Mouse (Mus musculus): Measurements from ENCODE around the gene Raver2. TPM values are rescaled to one million over a fixed set of nuclear protein-coding genes. Genes with fewer than 3 reads are reported as not detected.
A peak's percentile ranks its signal among the peaks of the same experiment; 100 is the strongest.

Raver2 gene
- polyA plus RNA-seq, 1 experiment from 2014 or later = 15.4 TPM

DNA sequence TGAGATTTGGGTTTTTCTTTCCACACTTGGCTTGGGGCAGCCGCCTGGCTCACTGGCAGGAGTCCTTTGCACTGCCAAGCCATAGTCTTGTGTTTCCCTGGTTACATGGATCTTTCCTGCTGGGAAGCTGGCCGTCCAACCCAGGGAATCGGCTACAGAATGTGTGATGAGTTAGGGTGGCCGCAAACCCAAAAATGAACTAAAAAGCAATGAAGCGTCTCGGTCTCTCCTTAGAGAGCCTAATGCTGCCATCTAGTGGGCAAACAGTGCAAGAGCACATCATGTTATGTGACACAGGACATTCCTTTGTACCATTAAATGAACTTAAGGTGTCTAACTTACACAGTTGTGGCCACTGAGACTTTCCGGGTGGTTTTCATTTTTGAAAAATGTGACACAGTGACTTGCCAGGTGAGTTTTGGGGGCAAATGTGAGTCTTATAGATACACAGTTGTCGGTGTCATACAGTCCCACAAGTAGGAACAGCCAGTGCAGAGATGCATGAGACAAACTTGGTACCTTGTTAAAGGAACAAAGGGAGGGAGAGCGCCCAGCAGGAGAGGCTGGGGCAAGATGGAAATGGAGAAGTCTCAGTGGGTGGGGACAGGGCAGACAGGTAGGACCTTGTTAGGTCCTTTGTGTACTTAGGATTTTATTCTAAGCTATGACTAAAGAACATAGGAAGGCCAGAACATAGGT lies 77.4 kb downstream of the Raver2 start:
- Histone ChIP-seq H3K9ac (replicated peaks; ENCODE audit: low read length) (no peak overlapping the region), H3K4me2 (ENCODE audit: low read depth, low read length) (no peak overlapping the region)
- ATAC-seq (replicated peaks; ENCODE audit: insufficient number of reproducible peaks, low FRiP score, low TSS enrichment, low read depth) = 0 out of 2 replicates have a peak, but pooled peaks have one; percentile 41

DNA sequence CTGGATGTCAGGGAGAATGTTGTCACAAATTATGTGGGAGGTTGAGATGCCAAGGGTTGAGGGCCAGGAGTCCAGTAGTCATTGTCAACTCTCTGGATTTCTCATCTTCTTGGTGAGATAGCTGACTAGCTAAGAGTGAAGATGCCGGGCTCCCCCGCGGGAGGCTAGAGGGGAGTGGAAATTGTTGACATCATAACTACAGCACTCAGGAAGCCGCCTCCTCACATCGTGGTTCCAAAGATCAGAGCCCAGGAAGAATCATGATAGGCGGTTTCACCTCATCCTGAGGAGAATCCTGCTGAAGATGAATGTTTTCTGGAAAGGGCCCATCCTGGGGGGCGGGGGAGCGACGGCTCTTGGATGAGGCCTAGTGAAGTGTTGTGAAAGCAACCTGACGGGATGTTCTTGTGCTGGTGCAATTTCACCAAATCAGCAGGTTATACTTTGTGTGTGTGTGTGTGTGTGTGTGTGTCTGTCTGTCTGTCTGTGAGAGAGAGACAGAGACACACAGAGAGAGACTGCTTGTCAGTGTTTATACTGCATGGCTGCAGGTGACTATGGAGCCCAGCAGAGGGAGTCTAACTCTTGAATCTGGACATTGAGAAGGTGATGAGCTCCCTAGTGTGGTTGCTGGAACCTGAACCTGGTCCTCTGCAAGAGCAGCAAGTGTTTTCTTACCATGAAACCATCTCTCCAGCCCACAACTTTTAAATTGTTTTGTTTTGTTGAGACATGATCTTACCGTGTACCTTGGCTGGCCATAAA lies 78.3 kb downstream of the Raver2 start:
- WGBS = 91% methylated on average over 11 of the region's 11 CpGs
- ATAC-seq (replicated peaks; ENCODE audit: insufficient number of reproducible peaks, low FRiP score, low TSS enrichment, low read depth) = no peak
- Histone ChIP-seq H3K4me1 (ENCODE audit: control insufficient read depth, insufficient read depth, low read length) (no peaks in the 10 kb centered on the region), H3K27ac (replicated peaks; ENCODE audit: low read depth, low read length) (no peak overlapping the region), H3K4me3 (ENCODE audit: low read depth, low read length) (no peak overlapping the region), H3K27me3 (ENCODE audit: control insufficient read depth, insufficient read depth, low read length) (no peaks in the 10 kb centered on the region), H3K9ac (replicated peaks; ENCODE audit: low read length) (no peak overlapping the region), H3K36me3 (replicated peaks; ENCODE audit: control insufficient read depth, insufficient read depth, low read depth, low read length) (no peaks in the 10 kb centered on the region), H3K4me2 (ENCODE audit: low read depth, low read length) (no peak overlapping the region), H3K9me3 (replicated peaks; ENCODE audit: control insufficient read depth, low read length) (no peaks in the 10 kb centered on the region)
- DNase-seq (ENCODE audit: low spot score) = no peak

More for the DNA sequence above, 77.4 kb downstream of the Raver2 start:
- H3K27me3 ChIP-seq (ENCODE audit: control insufficient read depth, insufficient read depth, low read length) = no peaks in the 10 kb centered on the region
- H3K4me3 ChIP-seq (ENCODE audit: low read depth, low read length) = no peak overlapping the region
- DNase-seq (ENCODE audit: low spot score) = peak; percentile 91
- no peaks in the 10 kb centered on the region for H3K4me1 ChIP-seq (ENCODE audit: control insufficient read depth, insufficient read depth, low read length)
- no peaks in the 10 kb centered on the region for H3K9me3 ChIP-seq (replicated peaks; ENCODE audit: control insufficient read depth, low read length)
- no peaks in the 10 kb centered on the region for H3K36me3 ChIP-seq (replicated peaks; ENCODE audit: control insufficient read depth, insufficient read depth, low read depth, low read length)
- no peak overlapping the region for H3K27ac ChIP-seq (replicated peaks; ENCODE audit: low read depth, low read length)
- 31% methylated on average over 9 of the region's 9 CpGs for WGBS

DNA sequence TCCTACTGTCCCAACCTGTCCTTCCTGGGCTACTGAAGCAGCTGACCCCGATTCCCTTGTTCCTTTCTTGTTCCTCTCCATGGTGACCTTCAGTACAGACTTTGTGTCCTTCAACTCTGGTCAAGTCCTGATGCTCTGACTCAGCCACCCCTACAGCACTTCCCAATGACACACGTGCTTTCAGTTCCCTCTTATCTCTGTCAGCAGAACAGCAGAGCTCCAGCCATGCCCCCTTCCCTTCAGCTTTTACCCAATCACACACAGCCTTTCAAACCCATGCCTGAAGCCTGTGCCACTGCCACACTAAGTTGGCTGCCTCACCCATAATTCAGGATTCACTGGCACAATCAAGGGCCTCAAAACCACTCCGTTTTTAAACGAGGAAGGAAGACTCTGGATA lies 86.8 kb downstream of the Raver2 start:
- H3K4me3 ChIP-seq (ENCODE audit: low read depth, low read length) = no peak overlapping the region
- no peak overlapping the region for H3K4me2 ChIP-seq (ENCODE audit: low read depth, low read length)
- 88% methylated on average over 4 of the region's 4 CpGs for WGBS
- ATAC-seq (replicated peaks; ENCODE audit: insufficient number of reproducible peaks, low FRiP score, low TSS enrichment, low read depth) (no peak), DNase-seq (ENCODE audit: low spot score) (no peak)
- no peak overlapping the region for H3K9ac ChIP-seq (replicated peaks; ENCODE audit: low read length)
- no peaks in the 10 kb centered on the region for H3K9me3 ChIP-seq (replicated peaks; ENCODE audit: control insufficient read depth, low read length)
- H3K27me3 ChIP-seq (ENCODE audit: control insufficient read depth, insufficient read depth, low read length) = no peaks in the 10 kb centered on the region
- H3K4me1 ChIP-seq (ENCODE audit: control insufficient read depth, insufficient read depth, low read length) = no peaks in the 10 kb centered on the region
- no peaks in the 10 kb centered on the region; the same call in none of the 2 replicates for H3K36me3 ChIP-seq (replicated peaks; ENCODE audit: control insufficient read depth, insufficient read depth, low read depth, low read length)
- no peak overlapping the region for H3K27ac ChIP-seq (replicated peaks; ENCODE audit: low read depth, low read length)

DNA sequence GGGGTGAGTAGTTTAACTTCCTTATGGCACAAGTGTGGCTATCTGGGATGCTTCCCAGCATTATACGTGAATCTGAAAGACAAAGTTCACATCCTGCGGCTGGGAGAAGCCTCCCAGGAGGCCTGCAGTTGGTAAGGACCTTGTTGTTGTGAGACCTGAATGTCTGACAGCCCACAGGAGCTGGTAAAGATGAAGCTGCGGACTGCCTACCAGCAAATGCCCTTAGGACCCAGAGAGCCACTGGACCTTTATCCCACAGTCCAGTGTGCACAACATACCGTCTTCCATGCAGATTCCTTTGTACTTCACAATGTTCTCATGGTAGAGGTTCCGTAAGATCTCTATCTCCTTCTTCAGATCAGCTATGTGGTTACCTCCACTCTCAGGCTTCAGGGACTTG lies 88.7 kb downstream of the Raver2 start:
- DNase-seq (ENCODE audit: low spot score) (no peak), ATAC-seq (replicated peaks; ENCODE audit: insufficient number of reproducible peaks, low FRiP score, low TSS enrichment, low read depth) (no peak)
- Histone ChIP-seq H3K9me3 (replicated peaks; ENCODE audit: control insufficient read depth, low read length) (no peaks in the 10 kb centered on the region), H3K27me3 (ENCODE audit: control insufficient read depth, insufficient read depth, low read length) (no peaks in the 10 kb centered on the region), H3K27ac (replicated peaks; ENCODE audit: low read depth, low read length) (no peak overlapping the region), H3K36me3 (replicated peaks; ENCODE audit: control insufficient read depth, insufficient read depth, low read depth, low read length) (no peaks in the 10 kb centered on the region; the same call in none of the 2 replicates), H3K9ac (replicated peaks; ENCODE audit: low read length) (no peak overlapping the region), H3K4me3 (ENCODE audit: low read depth, low read length) (no peak overlapping the region), H3K4me1 (ENCODE audit: control insufficient read depth, insufficient read depth, low read length) (no peaks in the 10 kb centered on the region), H3K4me2 (ENCODE audit: low read depth, low read length) (no peak overlapping the region)
- 91% methylated on average over 5 of the region's 5 CpGs for WGBS

DNA sequence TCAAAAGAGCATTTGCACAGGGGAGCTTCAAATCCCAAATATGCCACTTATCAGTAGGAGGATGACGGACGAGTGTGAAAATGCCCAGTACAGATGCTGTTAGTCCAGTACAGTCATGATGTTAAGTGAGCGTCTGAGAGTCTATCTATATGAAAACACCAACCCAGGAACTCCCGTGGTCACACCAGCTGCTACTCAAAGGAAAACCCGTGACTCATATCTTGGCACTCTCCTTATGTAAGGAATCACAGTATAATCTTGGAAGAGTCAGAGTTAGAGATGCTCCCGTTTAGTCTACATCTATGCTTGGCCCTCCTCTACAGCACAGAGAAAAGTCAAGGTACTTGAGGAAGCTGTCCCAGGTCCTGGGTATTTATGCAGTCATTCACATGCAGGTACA lies 89.5 kb downstream of the Raver2 start:
- H3K27me3 ChIP-seq (ENCODE audit: control insufficient read depth, insufficient read depth, low read length) = no peaks in the 10 kb centered on the region
- H3K9ac ChIP-seq (replicated peaks; ENCODE audit: low read length) = no peak overlapping the region
- H3K36me3 ChIP-seq (replicated peaks; ENCODE audit: control insufficient read depth, insufficient read depth, low read depth, low read length) = no peaks in the 10 kb centered on the region; the same call in none of the 2 replicates
- H3K9me3 ChIP-seq (replicated peaks; ENCODE audit: control insufficient read depth, low read length) = no peaks in the 10 kb centered on the region
- H3K27ac ChIP-seq (replicated peaks; ENCODE audit: low read depth, low read length) = no peak overlapping the region
- H3K4me2 ChIP-seq (ENCODE audit: low read depth, low read length) = no peak overlapping the region
- ATAC-seq (replicated peaks; ENCODE audit: insufficient number of reproducible peaks, low FRiP score, low TSS enrichment, low read depth) = no peak
- no peak for DNase-seq (ENCODE audit: low spot score)
- no peak overlapping the region for H3K4me3 ChIP-seq (ENCODE audit: low read depth, low read length)
- WGBS = 91% methylated on average over 6 of the region's 6 CpGs
- H3K4me1 ChIP-seq (ENCODE audit: control insufficient read depth, insufficient read depth, low read length) = no peaks in the 10 kb centered on the region

DNA sequence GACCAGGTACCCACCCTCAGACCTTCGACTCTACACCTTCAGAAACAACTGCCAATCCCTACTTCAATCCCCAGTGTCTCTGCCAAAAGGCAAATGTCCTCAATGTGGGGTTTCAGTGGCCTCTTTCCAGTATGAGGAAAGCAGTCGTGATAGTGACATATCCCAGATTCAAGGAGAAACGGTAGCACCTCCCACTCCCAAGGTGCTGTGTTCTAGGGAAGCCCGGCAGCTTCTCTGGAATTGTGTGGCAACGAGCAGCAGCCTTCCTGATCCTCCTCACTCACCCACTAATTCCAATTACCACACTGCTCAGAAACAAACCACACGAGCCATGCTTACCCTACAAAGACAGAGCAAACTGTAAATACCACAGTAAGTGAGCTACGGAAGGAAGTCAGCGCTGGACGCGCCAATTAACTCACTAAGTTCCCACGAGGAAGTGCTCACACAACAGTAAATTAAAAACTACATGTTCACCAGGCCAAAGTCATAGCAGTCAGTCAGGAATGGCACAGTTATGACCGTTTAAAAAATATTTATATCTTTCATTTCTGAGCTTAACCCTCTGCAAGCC lies 90.5 kb downstream of the Raver2 start:
- H3K36me3 ChIP-seq (replicated peaks; ENCODE audit: control insufficient read depth, insufficient read depth, low read depth, low read length) = no peaks in the 10 kb centered on the region; the same call in none of the 2 replicates
- WGBS = 72% methylated on average over 12 of the region's 12 CpGs

DNA sequence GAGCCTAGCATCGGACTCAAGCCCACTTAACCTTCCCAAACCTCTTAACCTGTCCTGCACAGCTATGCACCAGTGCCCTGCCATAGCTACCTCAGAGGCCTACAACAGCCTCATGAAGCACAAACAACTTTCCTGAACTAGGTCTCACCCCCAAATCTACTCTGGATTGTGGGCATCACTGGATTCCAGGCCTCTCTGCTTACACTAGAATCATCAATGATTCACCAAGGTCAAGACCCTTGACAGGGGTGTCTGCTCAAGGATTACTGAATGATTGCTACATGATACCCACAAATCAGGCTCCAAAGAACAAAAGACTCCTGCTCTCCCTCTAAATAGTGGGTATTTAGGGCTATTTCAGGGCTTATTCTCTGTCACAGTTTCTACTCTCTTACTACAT lies 92.0 kb downstream of the Raver2 start:
- no peak overlapping the region for H3K27ac ChIP-seq (replicated peaks; ENCODE audit: low read depth, low read length)
- H3K4me2 ChIP-seq (ENCODE audit: low read depth, low read length) = no peak overlapping the region
- H3K36me3 ChIP-seq (replicated peaks; ENCODE audit: control insufficient read depth, insufficient read depth, low read depth, low read length) = no peaks in the 10 kb centered on the region; the same call in none of the 2 replicates
- ATAC-seq (replicated peaks; ENCODE audit: insufficient number of reproducible peaks, low FRiP score, low TSS enrichment, low read depth) = no peak
- no peaks in the 10 kb centered on the region for H3K9me3 ChIP-seq (replicated peaks; ENCODE audit: control insufficient read depth, low read length)
- 74% methylated on average over 1 of the region's 1 CpGs for WGBS
- H3K27me3 ChIP-seq (ENCODE audit: control insufficient read depth, insufficient read depth, low read length) = no peaks in the 10 kb centered on the region
- no peaks in the 10 kb centered on the region for H3K4me1 ChIP-seq (ENCODE audit: control insufficient read depth, insufficient read depth, low read length)
- H3K9ac ChIP-seq (replicated peaks; ENCODE audit: low read length) = no peak overlapping the region
- no peak for DNase-seq (ENCODE audit: low spot score)
- H3K4me3 ChIP-seq (ENCODE audit: low read depth, low read length) = no peak overlapping the region

More for the DNA sequence above, 90.5 kb downstream of the Raver2 start:
- DNase-seq (ENCODE audit: low spot score) (no peak), ATAC-seq (replicated peaks; ENCODE audit: insufficient number of reproducible peaks, low FRiP score, low TSS enrichment, low read depth) (no peak)
- H3K4me2 ChIP-seq (ENCODE audit: low read depth, low read length) = no peak overlapping the region
- H3K27ac ChIP-seq (replicated peaks; ENCODE audit: low read depth, low read length) = no peak overlapping the region
- no peaks in the 10 kb centered on the region for H3K27me3 ChIP-seq (ENCODE audit: control insufficient read depth, insufficient read depth, low read length)
- H3K4me3 ChIP-seq (ENCODE audit: low read depth, low read length) = no peak overlapping the region
- no peaks in the 10 kb centered on the region for H3K9me3 ChIP-seq (replicated peaks; ENCODE audit: control insufficient read depth, low read length)
- no peaks in the 10 kb centered on the region for H3K4me1 ChIP-seq (ENCODE audit: control insufficient read depth, insufficient read depth, low read length)
- no peak overlapping the region for H3K9ac ChIP-seq (replicated peaks; ENCODE audit: low read length)

DNA sequence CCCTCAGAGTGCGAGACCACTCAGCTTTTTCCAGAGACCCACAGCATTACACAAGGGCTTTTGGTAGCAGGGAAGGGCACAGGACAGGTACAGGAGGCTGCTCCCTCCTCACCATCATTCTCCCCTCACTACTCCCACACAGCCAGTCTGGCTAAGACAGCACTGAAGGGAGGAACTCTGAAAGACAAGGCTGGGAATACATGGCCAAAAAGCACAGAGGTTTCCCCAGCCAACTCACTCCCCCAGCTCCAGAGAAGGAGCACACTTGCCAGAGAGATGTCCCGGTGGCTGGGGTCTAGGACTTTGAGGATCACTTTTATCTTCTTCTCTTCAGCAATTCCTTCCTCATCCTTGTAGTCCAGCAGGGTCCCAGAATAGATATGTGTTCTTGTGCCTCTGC lies 95.4 kb downstream of the Raver2 start:
- 88% methylated on average over 2 of the region's 2 CpGs for WGBS
- DNase-seq (ENCODE audit: low spot score) (no peak), ATAC-seq (replicated peaks; ENCODE audit: insufficient number of reproducible peaks, low FRiP score, low TSS enrichment, low read depth) (no peak)
- no peaks in the 10 kb centered on the region; the same call in none of the 2 replicates for H3K36me3 ChIP-seq (replicated peaks; ENCODE audit: control insufficient read depth, insufficient read depth, low read depth, low read length)
- no peak overlapping the region for H3K9ac ChIP-seq (replicated peaks; ENCODE audit: low read length)
- H3K4me2 ChIP-seq (ENCODE audit: low read depth, low read length) = no peak overlapping the region
- H3K27me3 ChIP-seq (ENCODE audit: control insufficient read depth, insufficient read depth, low read length) = no peaks in the 10 kb centered on the region
- no peaks in the 10 kb centered on the region for H3K4me1 ChIP-seq (ENCODE audit: control insufficient read depth, insufficient read depth, low read length)
- H3K9me3 ChIP-seq (replicated peaks; ENCODE audit: control insufficient read depth, low read length) = no peaks in the 10 kb centered on the region
- no peak overlapping the region for H3K27ac ChIP-seq (replicated peaks; ENCODE audit: low read depth, low read length)
- H3K4me3 ChIP-seq (ENCODE audit: low read depth, low read length) = no peak overlapping the region
